Mouse (Mus musculus) liver, embryonic 14.5 days (tissue): ENCODE measurements around the gene Dcakd.

Source experiments
- CTCF ChIP-seq: IDR thresholded peaks from 2 replicates; pipeline ENCODE4 v1.5.1; 2016; ENCODE audit warnings: antibody characterized with exemption, low read depth, control low read depth
- EP300 ChIP-seq: IDR thresholded peaks from 2 replicates; pipeline ENCODE4 v1.6.1; 2016; ENCODE audit warnings: antibody characterized with exemption, low read depth

DNA sequence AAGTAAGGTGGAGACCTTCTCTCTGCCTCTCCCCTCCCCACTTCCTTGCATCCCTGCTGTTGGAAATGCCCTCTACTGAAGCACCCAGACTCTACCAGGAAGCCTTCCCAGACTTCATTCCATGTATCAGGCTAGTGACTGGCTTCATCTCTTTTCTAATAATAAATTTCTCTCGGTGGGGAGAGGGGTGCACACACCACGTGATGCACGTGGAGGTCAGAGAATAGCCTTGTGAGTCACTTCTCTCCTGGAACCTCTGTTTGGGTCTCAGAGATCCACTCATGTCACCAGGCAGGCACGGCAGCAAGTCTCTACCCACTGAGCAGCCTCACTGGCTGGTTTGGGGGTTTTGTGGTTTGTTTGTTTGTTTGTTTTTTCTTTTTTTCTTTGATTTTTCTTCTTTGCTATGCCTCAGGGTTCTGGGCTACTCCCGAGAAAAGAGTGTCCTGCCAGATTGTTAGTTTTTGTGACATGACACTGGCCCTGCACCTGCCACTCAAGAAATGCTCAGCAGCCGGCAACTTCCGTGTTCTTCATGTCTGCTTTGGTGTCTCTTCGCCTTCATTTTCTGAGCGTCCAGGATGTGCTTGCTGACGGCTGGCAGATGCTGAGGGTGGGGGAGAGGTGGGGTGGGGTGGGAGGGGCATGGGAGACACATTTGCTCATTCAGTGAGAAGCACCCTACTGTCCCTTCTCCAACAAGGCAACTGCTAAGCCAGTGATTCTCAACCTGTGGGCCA is 46.8 kb downstream of the Dcakd start:
- no peak for TF ChIP-seq EP300
- no peak for TF ChIP-seq CTCF
